ENCODE assay signal across 10 mouse cellular contexts in genomic region chr5:149612740-149613139, GRCm38 (mm10). TPM values are rescaled to one million over a fixed set of nuclear protein-coding genes. Genes with fewer than 3 reads are reported as not detected.
A peak's percentile ranks its signal among the peaks of the same experiment; 100 is the strongest.
DNase-seq lines count a peak whose midpoint lies in the region; ATAC-seq lines count a peak whose summit lies in the region.
"Had no signal": no experiment of that assay in that cellular context is flagged by ENCODE, and none has a peak within 500 bp of the region (broad histone marks: within the 10 kb centered on the region; RNA-seq: fewer than 3 reads in every experiment).

No protein-coding gene starts in this region.

- 0 out of 2 replicates have a peak overlapping the region, but pooled peaks have one; percentile 2 for H3K9ac ChIP-seq in limb, embryonic 13.5 days
- no peak overlapping the region for H3K9ac ChIP-seq in embryonic facial prominence, embryonic 14.5 days (ENCODE audit: low read depth, low read length)

- 0 out of 2 replicates have a peak, but pooled peaks cover 7% of the 10 kb centered on the region for H3K4me1 ChIP-seq in limb, embryonic 13.5 days
- H3K4me1 ChIP-seq in limb, embryonic 10.5 days: 0 out of 2 replicates have a peak, but pooled peaks cover 6% of the 10 kb centered on the region
- peaks cover 8% of the 10 kb centered on the region; the same call in 1 of the 2 replicates for H3K4me1 ChIP-seq in embryonic facial prominence, embryonic 14.5 days (ENCODE audit: control insufficient read depth, insufficient read depth, low read length)

- H3K27me3 ChIP-seq in limb, embryonic 13.5 days: no peaks in the 10 kb centered on the region
- H3K27me3 ChIP-seq in limb, embryonic 10.5 days (ENCODE audit: low read depth, poor library complexity, severe bottlenecking): no peaks in the 10 kb centered on the region
- H3K27me3 ChIP-seq in embryonic facial prominence, embryonic 14.5 days (replicated peaks; ENCODE audit: control insufficient read depth, insufficient read depth, low read length): no peaks in the 10 kb centered on the region

- 58% methylated on average over 10 of the region's 10 CpGs for WGBS in limb, embryonic 13.5 days
- WGBS in limb, embryonic 10.5 days: 82% methylated on average over 10 of the region's 10 CpGs
- WGBS in embryonic facial prominence, embryonic 14.5 days: 33% methylated on average over 10 of the region's 10 CpGs

- H3K4me2 ChIP-seq in limb, embryonic 13.5 days (replicated peaks): no peak overlapping the region
- no peak overlapping the region for H3K4me2 ChIP-seq in embryonic facial prominence, embryonic 14.5 days (ENCODE audit: low read depth, low read length)

- H3K36me3 ChIP-seq in limb, embryonic 13.5 days: peaks cover 35% of the 10 kb centered on the region
- H3K36me3 ChIP-seq in limb, embryonic 10.5 days: peaks cover 46% of the 10 kb centered on the region
- peaks cover 27% of the 10 kb centered on the region for H3K36me3 ChIP-seq in embryonic facial prominence, embryonic 14.5 days (ENCODE audit: control insufficient read depth, insufficient read depth, low read length)

- no peak for ATAC-seq in limb, embryonic 13.5 days (ENCODE audit: low FRiP score, low read depth)
- ATAC-seq in embryonic facial prominence, embryonic 14.5 days (ENCODE audit: low read depth): peak; percentile 53

- H3K27ac ChIP-seq in limb, embryonic 13.5 days: no peak overlapping the region
- H3K27ac ChIP-seq in limb, embryonic 10.5 days: no peak overlapping the region
- no peak overlapping the region for H3K27ac ChIP-seq in embryonic facial prominence, embryonic 14.5 days (replicated peaks; ENCODE audit: low read depth, low read length)

- no peak for DNase-seq in limb, embryonic 10.5 days (ENCODE audit: low spot score)
- DNase-seq in embryonic facial prominence, embryonic 14.5 days (ENCODE audit: low spot score): peak; percentile 57
- peak; percentile 22 to 32 for DNase-seq in layer of hippocampus, postnatal 25 days (ENCODE audit: extremely low spot score in 1 of 2, low spot score in 1 of 2)
- DNase-seq in right cerebral cortex, postnatal 14 days: peak; percentile 33
- no peak for DNase-seq in cerebellum, postnatal 25 days
- DNase-seq in spleen, adult 12 weeks (ENCODE audit: low spot score): no peak
- no peak for DNase-seq in testis, postnatal 14 days (ENCODE audit: low spot score)
- DNase-seq: spleen, adult 18-20 months had no signal

- H3K4me3 ChIP-seq in limb, embryonic 13.5 days: no peak overlapping the region
- H3K4me3 ChIP-seq in limb, embryonic 10.5 days: no peak overlapping the region
- no peak overlapping the region for H3K4me3 ChIP-seq in embryonic facial prominence, embryonic 14.5 days (ENCODE audit: low read depth, low read length)

- H3K9me3 ChIP-seq in limb, embryonic 13.5 days: no peaks in the 10 kb centered on the region
- no peaks in the 10 kb centered on the region for H3K9me3 ChIP-seq in limb, embryonic 10.5 days (replicated peaks)
- no peaks in the 10 kb centered on the region for H3K9me3 ChIP-seq in embryonic facial prominence, embryonic 14.5 days (ENCODE audit: control insufficient read depth, low read length)
- H3K9me3 ChIP-seq: G1E had no signal

RNA-seq across cellular contexts. Expression of gene Hsph1, which starts 23.4 kb away (rescaled TPM):
- 57.9 and 72.5 TPM in 2 replicates for polyA plus RNA-seq in limb, embryonic 13.5 days (2015; fragmentation: Nextera tagmentation; extraction: Ambion mirVana)
- polyA plus RNA-seq in limb, embryonic 10.5 days (2016; fragmentation: Nextera tagmentation; extraction: Ambion mirVana): 129 and 164 TPM in 2 replicates
- polyA plus RNA-seq in embryonic facial prominence, embryonic 14.5 days (2014; fragmentation: Nextera tagmentation; extraction: Ambion mirVana): 52.9 and 67.0 TPM in 2 replicates
- total RNA-seq in layer of hippocampus, postnatal 25 days (2021): 100 to 1,000 TPM; 326 to 347 TPM

Comparison
In these comparisons a context has a peak if more than half of its experiments do, and no peak if none do; other contexts are left out.
1. DNase-seq: peak in embryonic facial prominence, embryonic 14.5 days (single experiment), layer of hippocampus, postnatal 25 days (2 of 2) and right cerebral cortex, postnatal 14 days (single experiment); none in limb, embryonic 10.5 days (single experiment), cerebellum, postnatal 25 days (0 of 2), spleen, adult 12 weeks (single experiment) and testis, postnatal 14 days (single experiment).